In the genomic region with DNA sequence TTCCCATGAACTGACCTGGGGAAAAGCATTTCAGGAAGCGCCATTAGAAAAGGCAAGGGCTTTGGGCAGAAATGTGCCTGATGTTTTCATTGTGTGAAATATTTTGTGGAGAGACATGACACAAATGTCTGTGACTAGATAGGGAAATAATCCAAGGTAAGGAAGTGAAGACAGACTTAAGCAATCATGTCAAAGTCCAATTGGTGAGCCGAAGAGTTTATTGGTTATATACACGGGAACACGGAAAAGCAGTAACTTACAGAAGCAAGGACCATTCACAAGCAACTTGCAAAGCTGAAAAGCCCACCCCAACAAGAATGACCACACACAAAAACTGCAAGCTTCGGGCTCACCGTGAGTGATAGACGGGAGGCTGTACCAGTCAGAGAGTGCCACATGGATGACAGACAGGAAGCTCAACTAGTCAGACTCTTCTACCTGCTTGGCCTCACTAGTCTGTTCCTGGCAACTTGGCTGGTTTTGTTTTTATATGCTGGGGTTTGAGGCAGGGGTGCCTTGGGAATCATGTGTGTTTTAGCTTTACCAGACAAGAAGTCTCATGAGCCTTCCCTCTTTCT, we compare ENCODE assay signal across 19 mouse cellular contexts.
"Had no signal": no experiment of that assay in that cellular context is flagged by ENCODE, and none has a peak within 500 bp of the region (broad histone marks: within the 10 kb centered on the region; RNA-seq: fewer than 3 reads in every experiment).

No protein-coding gene starts in this region.

- H3K4me1 ChIP-seq: limb, embryonic 12.5 days; limb, embryonic 15.5 days; liver, embryonic 12.5 days; liver, embryonic 15.5 days; lung, embryonic 15.5 days; midbrain, embryonic 12.5 days; midbrain, embryonic 15.5 days had no signal

- H3K27me3 ChIP-seq: limb, embryonic 12.5 days; limb, embryonic 15.5 days; liver, embryonic 12.5 days; liver, embryonic 15.5 days; lung, embryonic 15.5 days; midbrain, embryonic 12.5 days; midbrain, embryonic 15.5 days; neural tube, embryonic 13.5 days had no signal

- H3K36me3 ChIP-seq: limb, embryonic 12.5 days; limb, embryonic 15.5 days; liver, embryonic 12.5 days; liver, embryonic 15.5 days; lung, embryonic 15.5 days; midbrain, embryonic 12.5 days; midbrain, embryonic 15.5 days; neural tube, embryonic 13.5 days had no signal

- H3K4me2 ChIP-seq: limb, embryonic 12.5 days; limb, embryonic 15.5 days; liver, embryonic 12.5 days; liver, embryonic 15.5 days; lung, embryonic 15.5 days; midbrain, embryonic 12.5 days; midbrain, embryonic 15.5 days; neural tube, embryonic 13.5 days had no signal

- H3K9ac ChIP-seq: limb, embryonic 12.5 days; limb, embryonic 15.5 days; liver, embryonic 12.5 days; liver, embryonic 15.5 days; lung, embryonic 15.5 days; midbrain, embryonic 12.5 days; midbrain, embryonic 15.5 days; neural tube, embryonic 13.5 days had no signal

- H3K9me3 ChIP-seq: limb, embryonic 12.5 days; limb, embryonic 15.5 days; liver, embryonic 12.5 days; liver, embryonic 15.5 days; lung, embryonic 15.5 days; midbrain, embryonic 12.5 days; midbrain, embryonic 15.5 days; neural tube, embryonic 13.5 days had no signal

- H3K4me3 ChIP-seq: left cerebral cortex, adult 2 months; limb, embryonic 12.5 days; limb, embryonic 15.5 days; liver, embryonic 12.5 days; liver, embryonic 15.5 days; lung, embryonic 15.5 days; midbrain, embryonic 12.5 days; midbrain, embryonic 15.5 days; myocyte; neural tube, embryonic 13.5 days had no signal

- DNase-seq: kidney, adult 2 months; kidney, postnatal 25 days; layer of hippocampus, postnatal 36 days; left cerebral cortex, postnatal 4 days; lung, postnatal 14 days; thymus, adult 18-20 months; thymus, postnatal 36 days had no signal

- H3K27ac ChIP-seq: kidney, postnatal 0 days; left cerebral cortex, adult 2 months; limb, embryonic 12.5 days; limb, embryonic 15.5 days; liver, embryonic 12.5 days; liver, embryonic 15.5 days; lung, embryonic 15.5 days; macrophage; midbrain, embryonic 12.5 days; midbrain, embryonic 15.5 days; neural tube, embryonic 13.5 days had no signal

- ATAC-seq: liver, embryonic 12.5 days; midbrain, embryonic 15.5 days had no signal
